Mouse (Mus musculus): ENCODE measurements around the gene Hnrnpa0.
A peak's percentile ranks its signal among the peaks of the same experiment; 100 is the strongest.

DNA sequence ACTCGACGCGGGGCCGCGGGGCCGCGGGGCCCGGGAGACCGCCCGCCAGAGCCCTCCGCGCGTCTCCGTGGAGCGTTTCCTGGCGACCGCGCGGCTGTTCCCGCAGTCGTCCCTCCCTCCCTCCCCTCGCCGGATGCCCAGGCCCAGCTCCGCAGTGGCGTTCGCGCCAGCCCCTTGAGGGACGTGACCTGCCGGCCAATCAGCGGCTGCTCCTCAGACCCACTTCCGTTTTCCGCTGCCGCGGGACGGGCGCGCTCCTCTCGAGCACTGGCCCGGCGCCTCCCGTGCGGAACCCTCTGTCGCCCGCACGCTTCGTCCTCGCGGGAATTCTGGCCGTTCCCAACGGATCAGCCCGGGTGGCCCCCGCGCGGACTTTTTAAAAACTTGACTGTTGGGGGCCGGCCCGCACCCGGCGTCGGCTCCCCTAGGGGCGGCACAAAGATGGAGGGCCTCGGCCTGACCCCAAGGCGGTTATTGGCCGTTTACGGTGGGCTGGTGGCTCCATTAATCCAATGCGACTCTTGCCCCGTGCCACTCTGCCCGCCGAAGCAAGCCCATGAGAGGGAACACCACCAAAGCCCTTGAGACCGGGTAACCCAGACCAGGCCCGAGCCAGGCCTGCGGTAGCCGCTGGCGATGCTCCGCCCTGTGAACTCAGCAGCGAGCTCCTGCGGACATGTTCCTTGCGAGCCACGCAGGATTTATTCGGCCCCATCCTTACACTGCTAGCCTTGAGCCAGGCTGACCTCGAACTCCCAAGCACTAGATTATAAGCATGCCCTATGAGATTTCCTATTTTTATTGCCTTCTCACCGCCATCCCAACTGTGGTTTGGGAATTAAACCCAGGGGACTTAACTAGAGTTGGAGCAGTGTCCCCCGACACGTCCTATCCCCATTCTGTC is 664 bp upstream of the Hnrnpa0 start:
- TF ChIP-seq CTCF (IDR thresholded peaks at IDR 0.05; ENCODE audit: insufficient read depth, low read length), result no peak
- TF ChIP-seq POLR2A (IDR thresholded peaks at IDR 0.05; ENCODE audit: borderline replicate concordance, extremely low read depth, low read depth, low read length), result peak; percentile 90; the same call in 1 of the 2 replicates

Measured in lung, adult 2 months (tissue).